Mouse (Mus musculus) heart, adult 2 months (tissue): ENCODE measurements around the gene Shisal1. TPM values are rescaled to one million over a fixed set of nuclear protein-coding genes. Genes with fewer than 3 reads are reported as not detected.

Experiments
- DNase-seq, 2 experiments: peaks; one replicate each; pipeline ENCODE4 v3.0.0; 2021
- H3K27ac ChIP-seq: fragments of 200-600 bp; 2 replicates; pipeline ENCODE4 v1.8.1; 2022
- H3K27me3 ChIP-seq: fragments of 200-500 bp; 2 replicates; pipeline ENCODE4 v1.6.1; 2012; ENCODE audit warnings: mild to moderate bottlenecking, low read length, inconsistent platforms, mixed read lengths; ENCODE audit not compliant: control insufficient read depth, insufficient read depth
- H3K36me3 ChIP-seq: fragments of 200-500 bp; 2 replicates; pipeline ENCODE4 v1.6.1; 2012; ENCODE audit warnings: low read length, inconsistent platforms; ENCODE audit not compliant: control insufficient read depth, insufficient read depth
- H3K4me1 ChIP-seq: fragments of 200-500 bp; 2 replicates; pipeline ENCODE4 v1.6.1; 2011; ENCODE audit warnings: low read length; ENCODE audit not compliant: control insufficient read depth, insufficient read depth
- H3K4me3 ChIP-seq: fragments of 200-600 bp; 2 replicates; pipeline ENCODE4 v1.8.1; 2022
- H3K79me2 ChIP-seq: fragments of 200-500 bp; replicated peaks from 2 replicates; pipeline ENCODE4 v1.6.1; 2012; ENCODE audit warnings: mild to moderate bottlenecking, inconsistent platforms, low read length, moderate library complexity, mixed read lengths; ENCODE audit not compliant: control insufficient read depth, insufficient read depth
- H3K9ac ChIP-seq: fragments of 200-500 bp; 2 replicates; pipeline ENCODE4 v1.6.1; 2012; ENCODE audit warnings: low read depth, mild to moderate bottlenecking, control low read depth, inconsistent platforms, low read length, mixed read lengths
- CTCF ChIP-seq: fragments of 200-600 bp; IDR thresholded peaks from 2 replicates; pipeline ENCODE4 v1.8.1; 2022; ENCODE audit warnings: antibody characterized with exemption, mild to moderate bottlenecking, moderate library complexity
- EP300 ChIP-seq: fragments of 200-500 bp; IDR thresholded peaks from 2 replicates; pipeline ENCODE4 v1.6.1; 2011; ENCODE audit warnings: low read depth, low read length, control low read depth; ENCODE audit not compliant: insufficient read depth
- POLR2A ChIP-seq: fragments of 200-500 bp; IDR thresholded peaks from 2 replicates; pipeline ENCODE4 v1.6.1; 2011; ENCODE audit warnings: mild to moderate bottlenecking, low read depth, low read length, control low read depth; ENCODE audit not compliant: insufficient read depth
- WGBS: fragments of 180-500 bp; shearing (Covaris S2); methylation state at CpG from one replicate; pipeline ENCODE4 v1.1.7; 2018; 5-methylcytosine and 5-hydroxymethylcytosine counted together
- intact Hi-C: fragments of 180-260 bp; cut with DNase I; formaldehyde crosslinking; loops from one replicate; pipeline ENCODE4 v1.15.1; 2025
- polyA plus RNA-seq: library from polyadenylated mRNA; depleted of rRNA; stranded (reverse); fragments of >200 nt; gene quantifications from 2 replicates; pipeline ENCODE4 v1.2.3, GENCODE M21; 2012; rRNA removed
- total RNA-seq, 2 experiments: library from RNA; stranded (reverse); gene quantifications; 2 replicates each; pipeline ENCODE4 v1.2.3; 2021

The Shisal1 gene
- total and polyA plus RNA-seq, 3 experiments, result 1.1 to 1.8 (median 1.7) TPM

DNA sequence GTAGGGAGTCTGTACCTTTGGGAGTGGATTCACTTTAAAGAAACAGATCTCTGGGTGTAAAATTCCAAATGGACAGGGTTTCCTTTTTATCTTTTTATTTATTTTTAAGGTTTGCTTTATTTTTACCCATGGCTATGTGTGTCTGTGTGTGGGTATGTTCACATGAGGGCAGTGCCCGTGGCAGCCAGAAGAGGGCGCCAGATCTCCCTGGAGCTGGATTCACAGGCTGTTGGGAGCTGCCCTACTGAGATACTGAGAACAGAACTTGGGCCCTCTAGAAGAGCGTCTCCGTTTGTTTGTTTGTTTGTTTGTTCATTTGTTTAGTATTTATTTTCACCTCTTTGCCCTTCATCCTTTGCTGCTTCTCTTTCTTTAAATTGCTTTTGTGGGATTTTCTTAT is 98.1 kb downstream of the Shisal1 start:
- Histone ChIP-seq H3K79me2 (no peaks in the 10 kb centered on the region), H3K4me1 (no peaks in the 10 kb centered on the region), H3K36me3 (no peaks in the 10 kb centered on the region), H3K27ac (no peak overlapping the region), H3K4me3 (no peak overlapping the region), H3K27me3 (no peaks in the 10 kb centered on the region), H3K9ac (no peak overlapping the region)
- intact Hi-C loops, result no loop called here
- TF ChIP-seq EP300, result no peak
- peak; percentile 39 for TF ChIP-seq CTCF
- no peak for TF ChIP-seq POLR2A
- 90% methylated on average over 4 of the region's 4 CpGs for WGBS
- DNase-seq, result no peak

DNA sequence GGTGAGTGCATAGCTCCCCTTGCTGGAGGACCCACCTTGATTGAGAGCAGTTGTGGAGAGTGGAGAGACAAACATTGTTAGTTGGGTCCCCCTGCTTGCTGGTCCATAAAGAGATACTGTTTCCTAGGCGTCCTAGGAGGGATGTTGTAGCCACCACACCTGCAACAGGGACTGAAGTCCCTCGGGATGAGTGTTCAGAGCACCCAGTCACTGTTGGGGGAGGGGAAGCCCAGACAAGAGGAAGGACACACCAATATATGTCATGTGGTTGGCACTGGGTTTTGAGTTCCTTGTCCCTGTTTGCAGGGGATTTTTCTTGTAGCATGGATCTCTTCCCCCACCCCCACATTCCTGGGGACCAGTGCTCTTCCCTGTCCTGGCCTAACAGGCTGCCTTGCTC is 106.0 kb downstream of the Shisal1 start:
- Histone ChIP-seq H3K36me3 (no peaks in the 10 kb centered on the region), H3K79me2 (no peaks in the 10 kb centered on the region), H3K27ac (no peak overlapping the region), H3K4me1 (no peaks in the 10 kb centered on the region), H3K9ac (no peak overlapping the region), H3K27me3 (no peaks in the 10 kb centered on the region), H3K4me3 (no peak overlapping the region)
- TF ChIP-seq CTCF (no peak), POLR2A (no peak), EP300 (no peak)
- WGBS, result 54% methylated on average over 2 of the region's 2 CpGs
- intact Hi-C loops, result no loop called here
- no peak for DNase-seq

GRCm38 (mm10) chr15:84337599-84337998 is 109.3 kb downstream of the Shisal1 start:
- no peaks in the 10 kb centered on the region for H3K79me2 ChIP-seq
- WGBS, result 64% methylated on average over 5 of the region's 5 CpGs
- no peaks in the 10 kb centered on the region for H3K4me1 ChIP-seq
- H3K27ac ChIP-seq, result no peak overlapping the region
- no peaks in the 10 kb centered on the region for H3K27me3 ChIP-seq
- H3K36me3 ChIP-seq, result no peaks in the 10 kb centered on the region
- no peak overlapping the region for H3K4me3 ChIP-seq
- intact Hi-C loops, result no loop called here
- TF ChIP-seq POLR2A (no peak), CTCF (no peak), EP300 (no peak)
- H3K9ac ChIP-seq, result no peak overlapping the region
- no peak for DNase-seq

GRCm38 (mm10) chr15:84336281-84336817 is 110.5 kb downstream of the Shisal1 start:
- no peak overlapping the region for H3K4me3 ChIP-seq
- H3K36me3 ChIP-seq, result no peaks in the 10 kb centered on the region
- TF ChIP-seq EP300 (no peak), CTCF (no peak), POLR2A (no peak)
- no peaks in the 10 kb centered on the region for H3K79me2 ChIP-seq
- no peak overlapping the region for H3K27ac ChIP-seq
- no peaks in the 10 kb centered on the region for H3K4me1 ChIP-seq
- no peak overlapping the region for H3K9ac ChIP-seq
- intact Hi-C loops, result no loop called here
- no peaks in the 10 kb centered on the region for H3K27me3 ChIP-seq
- DNase-seq, result no peak
- 52% methylated on average over 12 of the region's 12 CpGs for WGBS

DNA sequence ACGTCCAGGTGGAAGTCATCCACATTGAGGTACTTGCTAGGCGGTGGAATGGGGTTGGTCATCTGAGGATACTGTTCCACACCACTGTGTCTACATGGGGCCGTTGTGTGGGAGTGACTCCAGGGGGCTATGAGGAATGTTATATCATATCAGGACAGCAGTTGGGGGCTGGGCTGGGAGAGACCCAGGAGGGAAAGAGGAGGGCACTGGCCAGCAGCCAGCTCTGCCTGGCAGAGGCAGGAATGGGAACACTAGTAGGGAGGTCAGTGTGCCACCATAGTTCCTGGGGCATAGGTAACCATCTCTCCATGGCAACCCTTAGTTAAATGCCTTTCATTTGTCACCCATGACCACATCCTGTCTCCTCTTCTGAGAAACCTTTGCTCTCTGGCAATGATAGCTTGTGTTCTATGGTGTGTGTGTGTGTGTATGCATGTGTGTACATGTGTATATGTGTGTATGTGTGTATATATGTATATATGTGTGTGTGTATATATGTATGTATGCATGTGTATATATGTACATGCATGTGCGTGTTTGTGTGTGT is 115.8 kb downstream of the Shisal1 start:
- TF ChIP-seq POLR2A (no peak), CTCF (no peak), EP300 (no peak)
- H3K4me1 ChIP-seq, result no peaks in the 10 kb centered on the region
- H3K36me3 ChIP-seq, result no peaks in the 10 kb centered on the region
- H3K9ac ChIP-seq, result no peak overlapping the region
- intact Hi-C loops, result no loop called here
- 73% methylated on average over 4 of the region's 4 CpGs for WGBS
- H3K4me3 ChIP-seq, result no peak overlapping the region
- H3K79me2 ChIP-seq, result no peaks in the 10 kb centered on the region
- DNase-seq, result no peak
- no peaks in the 10 kb centered on the region for H3K27me3 ChIP-seq
- H3K27ac ChIP-seq, result no peak overlapping the region

DNA sequence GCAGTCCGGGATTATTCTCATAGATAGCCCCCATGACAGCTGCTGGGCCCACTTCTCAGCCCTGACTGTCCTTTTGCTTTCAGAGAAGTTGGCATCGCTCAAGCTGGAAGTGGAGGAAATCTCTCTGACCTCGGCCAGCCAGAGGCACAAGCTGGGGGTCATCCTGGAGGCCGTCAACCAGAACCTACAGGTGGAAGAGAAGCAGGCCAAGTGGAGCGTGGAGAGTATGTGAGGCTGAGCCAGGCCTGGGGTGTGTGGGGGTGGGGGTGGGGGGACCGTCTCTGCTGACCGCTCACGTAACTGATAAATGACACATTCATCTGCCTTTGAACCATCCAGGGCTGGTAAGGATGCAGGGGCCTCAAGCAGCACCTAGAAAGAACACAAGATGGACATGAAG is 117.0 kb downstream of the Shisal1 start:
- Histone ChIP-seq H3K27me3 (no peaks in the 10 kb centered on the region), H3K4me1 (no peaks in the 10 kb centered on the region), H3K79me2 (no peaks in the 10 kb centered on the region), H3K9ac (no peak overlapping the region), H3K4me3 (no peak overlapping the region), H3K27ac (no peak overlapping the region), H3K36me3 (no peaks in the 10 kb centered on the region)
- TF ChIP-seq CTCF (no peak), EP300 (no peak), POLR2A (no peak)
- no peak for DNase-seq
- 88% methylated on average over 8 of the region's 8 CpGs for WGBS
- intact Hi-C loops, result no loop called here

Other genes with a start within 250 kb of the Shisal1 start
- gene Parvb, start 215.1 kb downstream of the Shisal1 start, total RNA-seq, result 100 to 1,000 TPM in 1 of 2 experiments, 10 to 100 TPM in 1; 99.4 to 116 TPM
- gene Parvb, start 215.1 kb downstream of the Shisal1 start, polyA plus RNA-seq, result 58.5 and 61.6 TPM in 2 replicates
- gene Parvg, start 123.1 kb downstream of the Shisal1 start, total RNA-seq, result 1 to 10 TPM; 1.9 to 2.5 TPM
- 1.3 and 1.5 TPM in 2 replicates for gene Parvg, start 123.1 kb downstream of the Shisal1 start, polyA plus RNA-seq
- gene Rtl6, start 110.7 kb upstream of the Shisal1 start, total RNA-seq, result 1 to 10 TPM; 6.8 to 6.9 TPM
- 7.6 and 8.6 TPM in 2 replicates for gene Rtl6, start 110.7 kb upstream of the Shisal1 start, polyA plus RNA-seq
- gene Prr5, start 222.5 kb upstream of the Shisal1 start, total RNA-seq, result 1 to 10 TPM; 2.8 to 4.9 TPM
- gene Prr5, start 222.5 kb upstream of the Shisal1 start, polyA plus RNA-seq, result 5.9 and 8.1 TPM in 2 replicates